Mouse (Mus musculus) heart, embryonic 14.5 days (tissue): Measurements from ENCODE around the gene Vangl1. TPM values are rescaled to one million over a fixed set of nuclear protein-coding genes. Genes with fewer than 3 reads are reported as not detected.
A peak's percentile ranks its signal among the peaks of the same experiment; 100 is the strongest.
"Not testable (repeated sequence)": the region's sequence is repeated elsewhere in the genome, so short reads cannot be mapped to it uniquely, and the experiment has no call there.

Source experiments
- ATAC-seq: fragments of 200-750 bp; cut with Nextera tagmentation; 2 replicates; pipeline ENCODE4 v1.8.0; 2017; ENCODE audit warnings: low read depth, moderate TSS enrichment; ENCODE audit not compliant: insufficient number of reproducible peaks, insufficient read depth, low FRiP score
- H3K27ac ChIP-seq, 2 experiments: fragments of 200-500 bp in 1 of 2; fragments of 300-500 bp in 1 of 2; sonication (generic) in 1 of 2; replicated peaks in 1 of 2; 2 replicates each; pipeline ENCODE4 v1.5.1; 2012 to 2014; ENCODE audit warnings: low read depth in 2 of 2, low read length in 2 of 2, control low read depth in 1 of 2, mild to moderate bottlenecking in 1 of 2, mixed read lengths in 1 of 2; ENCODE audit not compliant: control insufficient read depth in 1 of 2, insufficient read depth in 1 of 2
- H3K27me3 ChIP-seq: fragments of 300-500 bp; sonication (generic); 2 replicates; pipeline ENCODE4 v1.6.1; 2014; ENCODE audit warnings: mild to moderate bottlenecking, low read length, control low read depth; ENCODE audit not compliant: control insufficient read depth, insufficient read depth
- H3K36me3 ChIP-seq: fragments of 300-500 bp; sonication (generic); 2 replicates; pipeline ENCODE4 v1.6.1; 2014; ENCODE audit warnings: mild to moderate bottlenecking, control low read depth, low read length, mixed read lengths; ENCODE audit not compliant: control insufficient read depth, insufficient read depth
- H3K4me1 ChIP-seq, 2 experiments: fragments of 200-500 bp in 1 of 2; fragments of 300-500 bp in 1 of 2; sonication (generic) in 1 of 2; 2 replicates each; pipeline ENCODE4 v1.6.1; 2012 to 2014; ENCODE audit warnings: low read length in 2 of 2, control low read depth in 1 of 2, mixed read lengths in 1 of 2; ENCODE audit not compliant: control insufficient read depth in 2 of 2, insufficient read depth in 2 of 2
- H3K4me2 ChIP-seq: fragments of 300-500 bp; sonication (generic); 2 replicates; pipeline ENCODE4 v1.6.1; 2014; ENCODE audit warnings: mild to moderate bottlenecking, low read length
- H3K4me3 ChIP-seq, 2 experiments: fragments of 200-500 bp in 1 of 2; fragments of 300-500 bp in 1 of 2; sonication (generic) in 1 of 2; 2 replicates each; pipeline ENCODE4 v1.5.1; 2012 to 2014; ENCODE audit warnings: low read length in 2 of 2, mild to moderate bottlenecking in 2 of 2, control low read depth in 1 of 2, low read depth in 1 of 2, moderate library complexity in 1 of 2; ENCODE audit not compliant: control insufficient read depth in 1 of 2, insufficient read depth in 1 of 2
- H3K9ac ChIP-seq: fragments of 300-500 bp; sonication (generic); 2 replicates; pipeline ENCODE4 v1.6.1; 2014; ENCODE audit warnings: mild to moderate bottlenecking, low read length
- H3K9me3 ChIP-seq: fragments of 300-500 bp; sonication (generic); 2 replicates; pipeline ENCODE4 v1.6.1; 2016; ENCODE audit warnings: low read length, control low read depth; ENCODE audit not compliant: control insufficient read depth
- WGBS: fragments of 180-500 bp; shearing (Covaris S2); extraction: QIAGEN DNeasy Blood & Tissue Kit; methylation state at CpG from one replicate; pipeline ENCODE4 v1.1.7; 2014; 5-methylcytosine and 5-hydroxymethylcytosine counted together
- polyA plus RNA-seq: library from polyadenylated mRNA; unstranded; fragments of >200 nt; fragmentation: Nextera tagmentation; extraction: Ambion mirVana; gene quantifications from 2 replicates; pipeline ENCODE4 v1.2.1, GENCODE M21; 2014

Gene Vangl1
- polyA plus RNA-seq, 1 experiment from 2014 or later, result 26.7 TPM

DNA sequence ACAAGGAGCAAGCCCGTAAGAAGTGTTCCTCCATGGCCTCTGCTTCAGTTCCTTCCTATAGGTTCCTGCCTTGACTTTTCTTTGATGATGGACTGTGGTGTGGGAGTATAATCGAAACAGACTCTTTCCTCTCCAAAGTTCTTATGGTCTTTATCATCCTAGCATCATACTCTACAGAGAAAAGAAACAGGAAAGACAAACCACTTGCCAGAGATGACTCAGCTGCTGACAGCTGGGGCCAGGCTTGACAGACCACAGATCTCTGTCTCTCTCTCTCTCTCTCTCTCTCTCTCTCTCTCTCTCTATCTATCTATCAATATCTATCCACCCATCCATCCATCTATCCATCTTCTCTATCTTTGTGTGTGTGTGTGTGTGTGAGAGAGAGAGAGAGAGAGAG is 6.8 kb upstream of the Vangl1 start:
- no peaks in the 10 kb centered on the region for H3K27me3 ChIP-seq
- ATAC-seq, result no peak
- peaks cover 6% of the 10 kb centered on the region; the same call in 1 of the 2 replicates for H3K9me3 ChIP-seq
- no peak overlapping the region for H3K27ac ChIP-seq
- peaks cover 0 to 8% of the 10 kb centered on the region in 2 experiments; a peak in 1 of 4 replicates for H3K4me1 ChIP-seq
- no peak overlapping the region for H3K4me2 ChIP-seq
- no peaks in the 10 kb centered on the region for H3K36me3 ChIP-seq
- H3K4me3 ChIP-seq, result no peak overlapping the region
- WGBS, result 84% methylated on average over 2 of the region's 2 CpGs
- H3K9ac ChIP-seq, result no peak overlapping the region

DNA sequence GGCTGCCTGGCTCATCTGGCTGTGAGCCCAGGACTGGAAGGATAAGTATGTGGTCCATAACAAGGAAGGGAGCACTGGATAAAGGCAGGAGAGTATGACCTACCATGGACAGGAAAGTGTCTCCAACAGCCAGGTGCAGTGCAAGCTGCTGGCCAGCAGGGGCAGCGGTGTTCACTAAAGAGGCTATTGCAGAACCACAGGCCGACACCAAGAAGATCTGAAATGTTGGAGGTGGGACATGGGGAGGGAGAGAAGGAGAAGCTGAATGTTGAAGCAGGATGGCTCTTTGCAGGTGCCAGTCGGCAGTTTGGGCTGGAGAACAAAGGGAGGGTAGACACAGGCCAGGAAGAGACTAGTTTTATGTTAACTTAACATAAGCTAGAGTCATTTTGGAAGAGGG is 6.3 kb upstream of the Vangl1 start:
- 66% methylated on average over 3 of the region's 3 CpGs for WGBS
- peaks cover 6% of the 10 kb centered on the region; the same call in 1 of the 2 replicates for H3K9me3 ChIP-seq
- ATAC-seq, result no peak
- no peak overlapping the region for H3K27ac ChIP-seq
- H3K9ac ChIP-seq, result no peak overlapping the region
- no peak overlapping the region for H3K4me3 ChIP-seq
- no peaks in the 10 kb centered on the region for H3K27me3 ChIP-seq
- H3K4me1 ChIP-seq, result peaks cover 0 to 8% of the 10 kb centered on the region in 2 experiments; a peak in 1 of 4 replicates
- no peak overlapping the region for H3K4me2 ChIP-seq
- H3K36me3 ChIP-seq, result no peaks in the 10 kb centered on the region

DNA sequence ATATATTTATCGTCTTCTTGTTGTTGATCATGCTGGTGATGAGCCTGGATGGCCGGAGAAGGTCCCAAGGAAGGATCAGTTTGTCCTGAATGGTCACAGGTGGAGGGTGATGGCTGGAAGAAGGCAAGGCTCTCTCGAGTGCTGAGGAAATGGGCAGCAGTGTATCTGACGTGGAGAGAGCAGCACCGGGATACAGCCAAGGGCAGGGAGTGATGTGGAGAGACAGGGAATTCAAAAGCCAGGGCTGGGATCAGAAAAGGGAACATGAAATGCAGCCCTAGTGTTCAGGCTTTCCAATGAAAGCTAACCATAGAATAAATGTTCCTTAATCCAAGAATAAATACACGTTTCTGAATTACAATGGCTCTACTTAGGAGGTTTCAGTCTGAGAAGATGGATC is 4.4 kb upstream of the Vangl1 start:
- no peak overlapping the region for H3K9ac ChIP-seq
- H3K27me3 ChIP-seq, result no peaks in the 10 kb centered on the region
- H3K4me2 ChIP-seq, result no peak overlapping the region
- WGBS, result 74% methylated on average over 6 of the region's 6 CpGs
- peaks cover 6% of the 10 kb centered on the region; the same call in 1 of the 2 replicates for H3K9me3 ChIP-seq
- H3K4me1 ChIP-seq, result peaks cover 7 to 15% of the 10 kb centered on the region in 2 experiments
- ATAC-seq, result no peak
- H3K36me3 ChIP-seq, result no peaks in the 10 kb centered on the region
- no peak overlapping the region for H3K4me3 ChIP-seq
- H3K27ac ChIP-seq, result no peak overlapping the region

DNA sequence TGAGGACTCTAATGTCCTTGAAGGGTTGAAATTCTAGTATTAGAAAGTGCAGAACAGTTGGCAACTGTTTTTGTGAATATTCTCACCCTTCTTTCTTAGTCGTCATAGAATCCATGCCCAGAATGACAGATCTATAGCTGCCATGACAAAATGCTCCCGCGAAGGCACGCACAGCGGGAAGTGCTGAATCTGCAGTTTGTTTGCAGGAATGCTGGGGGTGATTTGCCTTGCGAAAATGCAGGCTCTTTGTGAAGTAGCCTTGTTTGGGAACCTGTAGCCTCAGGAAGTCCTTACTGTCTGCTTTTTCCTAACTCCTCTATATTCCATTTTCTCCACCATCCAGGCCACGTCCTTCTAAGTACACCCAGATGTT is 951 bp upstream of the Vangl1 start:
- Histone ChIP-seq H3K4me1 (peaks cover 11 to 32% of the 10 kb centered on the region in 2 experiments), H3K4me2 (peak overlapping the region; percentile 81), H3K27ac (no peak overlapping the region), H3K27me3 (no peaks in the 10 kb centered on the region), H3K36me3 (no peaks in the 10 kb centered on the region), H3K4me3 (0 out of 4 replicates have a peak overlapping the region, but pooled peaks of 1 of the 2 experiments have one; percentile 91), H3K9ac (no peak overlapping the region), H3K9me3 (peaks cover 3% of the 10 kb centered on the region; the same call in 1 of the 2 replicates)
- ATAC-seq, result no peak
- 22% methylated on average over 7 of the region's 7 CpGs for WGBS

GRCm38 (mm10) chr3:102204734-102205457 is 403 bp upstream of the Vangl1 start:
- 8% methylated on average over 17 of the region's 17 CpGs for WGBS
- H3K36me3 ChIP-seq, H3K27me3 ChIP-seq, H3K9me3 ChIP-seq, ATAC-seq: not testable (repeated sequence)
- H3K27ac ChIP-seq, result peak overlapping the region in 1 of 2 experiments; percentile 84; a peak in 1 of 4 replicates
- H3K4me3 ChIP-seq, result peak overlapping the region; percentile 91 to 96
- H3K4me1 ChIP-seq, result peaks cover 12 to 37% of the 10 kb centered on the region in 2 experiments
- peak overlapping the region; percentile 81 for H3K4me2 ChIP-seq
- peak overlapping the region; percentile 93 for H3K9ac ChIP-seq

GRCm38 (mm10) chr3:102203131-102203530 is 1.4 kb downstream of the Vangl1 start:
- no peak overlapping the region for H3K27ac ChIP-seq
- H3K27me3 ChIP-seq, result no peaks in the 10 kb centered on the region
- H3K9ac ChIP-seq, result peak overlapping the region; percentile 93
- no peaks in the 10 kb centered on the region for H3K36me3 ChIP-seq
- no peak for ATAC-seq
- H3K9me3 ChIP-seq, result peaks cover 3% of the 10 kb centered on the region; the same call in 1 of the 2 replicates
- 13% methylated on average over 7 of the region's 7 CpGs for WGBS
- peaks cover 27 to 53% of the 10 kb centered on the region in 2 experiments for H3K4me1 ChIP-seq
- H3K4me3 ChIP-seq, result peak overlapping the region; percentile 91 to 96
- peak overlapping the region; percentile 81 for H3K4me2 ChIP-seq

DNA sequence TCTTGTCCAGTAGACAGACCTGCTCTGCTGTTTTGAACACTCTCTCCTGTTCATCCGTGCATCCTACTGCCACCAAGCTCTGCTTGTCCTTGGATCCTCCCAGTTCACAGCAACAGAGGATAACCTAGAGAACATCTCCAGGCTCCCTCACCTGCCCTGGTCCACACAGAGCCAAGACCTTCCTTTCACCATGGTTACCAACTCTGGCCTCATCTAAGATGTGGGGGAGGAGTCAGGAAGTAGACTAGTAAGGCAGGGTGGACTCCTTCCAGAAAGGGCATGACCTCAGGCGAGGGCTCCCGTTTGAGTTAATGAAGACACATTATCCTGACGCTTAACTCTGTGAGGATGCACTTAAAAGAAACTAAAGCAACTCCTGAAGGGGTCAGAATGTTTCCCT is 4.5 kb downstream of the Vangl1 start:
- Histone ChIP-seq H3K4me3 (no peak overlapping the region), H3K36me3 (peaks cover 14% of the 10 kb centered on the region), H3K27me3 (no peaks in the 10 kb centered on the region), H3K9ac (no peak overlapping the region), H3K4me1 (peaks cover 30 to 68% of the 10 kb centered on the region in 2 experiments), H3K27ac (no peak overlapping the region), H3K4me2 (no peak overlapping the region), H3K9me3 (no peaks in the 10 kb centered on the region)
- 62% methylated on average over 4 of the region's 4 CpGs for WGBS
- no peak for ATAC-seq
